Mouse (Mus musculus): ENCODE data around the gene Glul. TPM values are rescaled to one million over a fixed set of nuclear protein-coding genes. Genes with fewer than 3 reads are reported as not detected.

Glul gene
- polyA plus RNA-seq, 1 experiment from 2014 or later: 124 TPM

DNA sequence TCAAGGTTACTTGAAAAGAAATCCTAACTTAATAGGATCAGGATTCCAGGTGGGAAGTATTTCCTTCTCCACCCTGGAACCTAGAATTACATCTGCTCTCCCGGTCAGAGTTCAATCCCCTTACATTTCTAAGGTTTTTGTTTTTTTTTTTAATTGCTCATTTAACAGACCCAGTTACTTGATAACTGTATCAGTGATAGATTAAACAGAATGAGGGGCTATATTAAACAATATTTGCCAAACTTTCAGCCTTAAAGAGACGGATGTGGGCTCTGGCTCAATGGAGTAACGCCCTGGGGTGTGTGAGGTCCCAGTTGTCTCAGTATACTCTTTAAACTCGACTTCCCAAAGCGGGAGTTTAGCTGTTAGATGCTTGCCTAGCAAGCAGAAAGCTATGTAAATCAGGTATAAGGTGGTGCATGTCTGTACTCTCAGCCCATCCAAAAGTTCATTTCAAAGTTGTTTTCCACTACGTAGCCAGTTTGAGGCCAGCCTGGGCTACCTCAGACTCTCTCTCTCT, 11.6 kb downstream of the Glul start:
- ATAC-seq (ENCODE audit: low FRiP score, low read depth): no peak
- Histone ChIP-seq H3K36me3 (peaks cover 43% of the 10 kb centered on the region), H3K27me3 (replicated peaks) (no peaks in the 10 kb centered on the region), H3K27ac (no peak overlapping the region), H3K4me2 (replicated peaks) (no peak overlapping the region), H3K9me3 (no peaks in the 10 kb centered on the region), H3K4me3 (no peak overlapping the region), H3K9ac (no peak overlapping the region), H3K4me1 (no peaks in the 10 kb centered on the region)
- 89% methylated on average over 6 of the region's 6 CpGs for WGBS

DNA sequence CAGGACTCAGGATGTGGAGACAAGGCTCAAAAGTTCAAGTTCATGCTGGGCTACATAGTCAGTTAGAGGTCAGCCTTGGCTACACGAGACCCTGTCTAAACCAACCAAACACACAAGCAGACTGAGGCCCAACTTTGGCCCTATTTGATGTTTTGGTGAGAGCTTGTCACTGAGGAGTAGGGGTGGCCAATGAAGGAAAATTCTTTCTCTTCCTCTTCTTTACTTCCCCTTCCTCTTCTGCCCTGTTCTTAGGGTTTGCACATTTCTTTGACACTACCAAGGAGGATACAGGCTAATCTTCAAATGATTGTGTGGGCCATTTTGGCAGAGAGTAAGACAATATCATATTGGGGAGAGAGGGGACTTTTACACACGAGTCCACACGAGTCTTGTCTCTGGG, 14.1 kb downstream of the Glul start:
- Histone ChIP-seq H3K27ac (no peak overlapping the region), H3K9me3 (no peaks in the 10 kb centered on the region), H3K9ac (no peak overlapping the region), H3K4me2 (replicated peaks) (no peak overlapping the region), H3K27me3 (replicated peaks) (no peaks in the 10 kb centered on the region), H3K4me1 (no peaks in the 10 kb centered on the region), H3K36me3 (peaks cover 18% of the 10 kb centered on the region), H3K4me3 (no peak overlapping the region)
- WGBS: 85% methylated on average over 3 of the region's 3 CpGs
- ATAC-seq (ENCODE audit: low FRiP score, low read depth): no peak

DNA sequence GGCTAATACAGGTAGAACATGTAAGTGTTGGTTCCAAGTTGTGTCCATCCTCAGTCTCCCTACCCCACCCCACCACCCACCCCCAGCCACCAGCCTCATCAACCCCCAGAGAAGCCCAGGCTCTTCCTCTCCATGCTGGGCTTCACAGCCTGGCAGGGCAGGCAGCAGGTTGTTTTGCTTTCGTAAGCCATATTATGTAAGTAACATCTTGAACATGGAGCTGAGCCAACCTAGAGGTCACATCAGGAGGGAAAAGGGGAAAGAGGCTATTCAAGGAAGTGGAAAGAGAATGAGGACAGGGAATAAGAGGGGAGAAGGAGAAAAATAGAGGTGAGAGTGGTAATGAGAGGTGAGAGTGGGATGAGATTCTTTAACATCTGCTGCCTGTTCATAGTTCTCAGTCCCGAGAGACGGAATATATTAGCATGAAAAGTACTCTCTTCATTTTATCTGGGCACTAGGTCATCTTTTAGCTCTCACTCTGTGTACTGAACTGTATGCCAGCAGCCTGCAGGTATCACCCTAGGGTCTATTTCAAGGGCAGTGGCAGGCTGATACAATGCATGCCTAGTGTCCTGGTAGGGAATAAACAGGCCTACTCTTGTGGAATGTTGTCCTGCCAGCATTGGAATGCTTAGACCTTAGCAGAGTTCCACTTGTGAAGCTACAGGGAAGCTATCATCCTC, 18.9 kb downstream of the Glul start:
- no peaks in the 10 kb centered on the region for H3K9me3 ChIP-seq
- no peaks in the 10 kb centered on the region for H3K36me3 ChIP-seq
- H3K27me3 ChIP-seq (replicated peaks): no peaks in the 10 kb centered on the region; the same call in 1 of the 2 replicates
- ATAC-seq (ENCODE audit: low FRiP score, low read depth): no peak
- no peak overlapping the region for H3K9ac ChIP-seq
- no peak overlapping the region for H3K4me2 ChIP-seq (replicated peaks)
- WGBS: 84% methylated on average over 3 of the region's 3 CpGs
- H3K4me1 ChIP-seq: no peaks in the 10 kb centered on the region
- H3K27ac ChIP-seq: no peak overlapping the region
- no peak overlapping the region for H3K4me3 ChIP-seq

DNA sequence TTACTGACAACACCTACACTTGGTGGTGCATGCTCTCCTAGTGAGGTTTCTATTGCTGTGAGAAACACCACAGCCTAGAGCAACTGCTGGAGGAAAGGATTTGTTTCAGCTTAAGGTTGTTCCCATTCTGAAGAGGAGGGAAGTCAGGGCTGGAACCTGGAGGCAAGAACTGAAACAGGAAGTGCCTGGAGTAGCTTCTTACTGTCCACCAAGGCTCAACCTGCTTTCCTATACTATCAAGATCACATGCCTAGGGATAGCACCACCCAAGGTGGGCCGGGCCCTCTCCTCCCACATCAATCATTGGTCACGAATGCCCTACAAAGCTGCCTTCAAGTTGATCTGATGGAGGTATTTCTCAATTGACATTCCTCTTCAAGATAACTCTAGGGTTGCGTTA, 21.9 kb downstream of the Glul start:
- no peaks in the 10 kb centered on the region; the same call in 1 of the 2 replicates for H3K27me3 ChIP-seq (replicated peaks)
- 96% methylated on average over 3 of the region's 3 CpGs for WGBS
- ATAC-seq (ENCODE audit: low FRiP score, low read depth): no peak
- H3K9me3 ChIP-seq: no peaks in the 10 kb centered on the region
- no peaks in the 10 kb centered on the region for H3K4me1 ChIP-seq
- H3K4me2 ChIP-seq (replicated peaks): no peak overlapping the region
- H3K4me3 ChIP-seq: no peak overlapping the region
- no peaks in the 10 kb centered on the region for H3K36me3 ChIP-seq
- H3K27ac ChIP-seq: no peak overlapping the region
- H3K9ac ChIP-seq: no peak overlapping the region

DNA sequence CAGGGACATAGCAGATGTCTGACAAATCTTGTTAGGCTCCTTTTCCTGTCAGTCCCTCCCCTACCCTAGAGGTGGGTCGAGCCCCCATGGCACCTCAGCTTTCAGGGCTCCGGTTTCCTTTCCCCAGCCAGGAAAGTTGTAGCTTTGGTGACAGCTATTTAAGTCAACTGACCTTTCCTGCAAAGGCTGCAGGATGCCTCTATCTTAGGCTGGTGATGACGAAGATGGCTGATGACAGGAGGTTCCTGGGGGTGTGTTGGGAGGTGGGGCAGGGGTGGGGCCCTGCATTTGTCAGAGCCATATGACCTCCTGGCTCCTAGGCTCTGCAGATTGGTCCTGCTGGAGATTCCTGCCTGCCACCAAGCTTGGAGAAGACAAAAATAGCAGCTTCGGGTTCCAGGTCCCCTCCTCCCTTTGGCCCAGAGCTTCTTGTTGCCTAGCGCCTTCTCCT, 22.9 kb downstream of the Glul start:
- no peak overlapping the region for H3K4me2 ChIP-seq (replicated peaks)
- WGBS: 64% methylated on average over 5 of the region's 5 CpGs
- no peaks in the 10 kb centered on the region for H3K9me3 ChIP-seq
- no peak overlapping the region for H3K27ac ChIP-seq
- H3K4me3 ChIP-seq: no peak overlapping the region
- H3K27me3 ChIP-seq (replicated peaks): no peaks in the 10 kb centered on the region; the same call in 1 of the 2 replicates
- H3K36me3 ChIP-seq: no peaks in the 10 kb centered on the region
- no peaks in the 10 kb centered on the region for H3K4me1 ChIP-seq
- no peak for ATAC-seq (ENCODE audit: low FRiP score, low read depth)
- no peak overlapping the region for H3K9ac ChIP-seq

DNA sequence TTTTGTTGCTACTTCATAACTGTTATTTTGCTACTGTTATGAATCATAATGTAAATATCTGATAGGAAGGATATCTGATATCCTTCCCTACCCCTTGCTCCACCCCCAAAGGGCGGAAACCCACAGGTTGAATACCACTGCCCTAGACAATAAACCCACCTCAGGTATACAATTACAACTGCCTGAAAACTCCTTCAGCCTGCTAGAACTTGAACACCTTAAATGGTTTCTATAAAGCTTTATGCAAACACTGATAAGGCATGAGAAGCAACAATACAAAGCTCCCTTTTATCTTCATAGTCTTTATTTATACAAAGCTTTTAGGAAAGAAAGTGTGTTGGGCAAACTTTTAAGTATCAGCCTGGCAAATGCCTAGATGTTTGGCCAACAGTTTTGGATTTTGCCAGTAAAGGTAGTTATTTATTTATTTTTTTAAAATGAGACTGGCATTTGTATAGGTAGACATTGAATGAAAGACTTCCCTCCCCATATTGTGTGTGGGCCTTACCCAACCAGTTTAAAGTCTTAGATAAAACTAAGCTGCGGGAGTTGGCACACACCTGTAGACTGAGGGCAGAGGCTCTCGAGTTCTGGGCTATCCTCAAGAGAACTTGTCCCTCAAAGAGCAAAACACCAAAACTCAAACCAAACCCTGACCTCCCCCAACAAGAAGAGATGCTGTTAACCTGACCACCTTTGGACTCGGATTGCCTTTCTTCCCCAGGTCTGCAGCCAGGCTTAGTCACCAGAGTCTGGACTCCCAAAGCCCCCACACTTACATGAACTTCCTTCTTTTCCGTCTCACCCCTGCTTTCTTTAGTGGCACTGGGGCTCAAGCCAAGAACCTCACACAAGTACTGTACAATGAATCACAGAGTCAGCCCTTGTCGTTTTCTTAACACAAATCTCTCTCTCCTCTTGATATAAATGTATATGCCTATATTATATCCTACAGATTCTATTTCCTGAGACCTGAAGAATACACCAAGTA, 24.9 kb downstream of the Glul start:
- WGBS: 85% methylated on average over 6 of the region's 6 CpGs
- Histone ChIP-seq H3K9ac (no peak overlapping the region), H3K4me1 (no peaks in the 10 kb centered on the region), H3K9me3 (no peaks in the 10 kb centered on the region), H3K4me2 (replicated peaks) (no peak overlapping the region), H3K36me3 (no peaks in the 10 kb centered on the region), H3K4me3 (no peak overlapping the region), H3K27me3 (replicated peaks) (no peaks in the 10 kb centered on the region; the same call in 1 of the 2 replicates), H3K27ac (no peak overlapping the region)
- ATAC-seq (ENCODE audit: low FRiP score, low read depth): no peak

DNA sequence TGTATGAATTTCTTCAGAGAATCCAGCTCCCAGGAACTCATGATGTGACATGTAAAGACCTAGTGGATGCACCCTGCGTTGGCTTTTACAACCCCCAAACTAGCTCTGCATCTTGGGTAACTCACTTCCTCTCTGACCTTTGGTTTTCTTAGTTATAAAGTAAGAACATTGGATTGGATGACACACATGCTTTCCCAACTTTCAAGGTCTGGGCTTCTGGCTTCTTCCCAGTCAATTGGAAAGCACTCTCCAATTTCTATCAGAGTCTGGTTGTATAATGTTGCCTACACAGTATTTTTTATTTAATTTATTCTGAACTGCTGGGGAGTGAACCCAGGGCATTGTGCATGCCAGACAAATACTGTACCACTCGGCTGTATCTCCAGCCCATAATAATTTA, 30.7 kb downstream of the Glul start:
- 88% methylated on average over 2 of the region's 2 CpGs for WGBS
- H3K4me3 ChIP-seq: no peak overlapping the region
- ATAC-seq (ENCODE audit: low FRiP score, low read depth): no peak

DNA sequence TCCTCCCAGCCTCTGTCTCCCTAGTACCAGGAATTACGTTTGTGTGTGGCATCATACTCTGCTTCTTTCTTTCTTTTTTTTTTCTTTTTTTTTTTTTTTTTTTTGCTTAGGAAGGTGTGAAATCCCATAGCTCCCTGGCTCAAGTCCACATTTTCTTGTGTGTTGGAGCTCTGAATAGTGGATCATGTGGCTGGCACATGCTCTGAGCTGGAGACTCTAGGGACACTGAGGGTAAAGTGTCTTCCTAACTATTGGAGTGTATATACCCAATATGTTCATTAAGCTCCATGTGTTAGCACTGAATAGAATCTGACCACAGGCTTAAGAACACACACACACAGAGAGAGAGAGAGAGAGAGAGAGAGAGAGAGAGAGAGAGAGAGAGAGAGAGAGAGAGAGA, 34.0 kb downstream of the Glul start:
- H3K36me3 ChIP-seq: no peaks in the 10 kb centered on the region
- no peak overlapping the region for H3K4me3 ChIP-seq
- no peak overlapping the region for H3K4me2 ChIP-seq (replicated peaks)
- no peak overlapping the region for H3K9ac ChIP-seq
- no peaks in the 10 kb centered on the region for H3K9me3 ChIP-seq
- H3K4me1 ChIP-seq: no peaks in the 10 kb centered on the region
- no peak for ATAC-seq (ENCODE audit: low FRiP score, low read depth)
- no peaks in the 10 kb centered on the region for H3K27me3 ChIP-seq (replicated peaks)
- 79% methylated on average over 1 of the region's 1 CpGs for WGBS
- H3K27ac ChIP-seq: no peak overlapping the region

More for the DNA sequence above, 30.7 kb downstream of the Glul start:
- H3K27me3 ChIP-seq (replicated peaks): no peaks in the 10 kb centered on the region
- H3K27ac ChIP-seq: no peak overlapping the region
- H3K9ac ChIP-seq: no peak overlapping the region
- H3K4me2 ChIP-seq (replicated peaks): no peak overlapping the region
- no peaks in the 10 kb centered on the region for H3K4me1 ChIP-seq
- no peaks in the 10 kb centered on the region for H3K9me3 ChIP-seq
- H3K36me3 ChIP-seq: no peaks in the 10 kb centered on the region

DNA sequence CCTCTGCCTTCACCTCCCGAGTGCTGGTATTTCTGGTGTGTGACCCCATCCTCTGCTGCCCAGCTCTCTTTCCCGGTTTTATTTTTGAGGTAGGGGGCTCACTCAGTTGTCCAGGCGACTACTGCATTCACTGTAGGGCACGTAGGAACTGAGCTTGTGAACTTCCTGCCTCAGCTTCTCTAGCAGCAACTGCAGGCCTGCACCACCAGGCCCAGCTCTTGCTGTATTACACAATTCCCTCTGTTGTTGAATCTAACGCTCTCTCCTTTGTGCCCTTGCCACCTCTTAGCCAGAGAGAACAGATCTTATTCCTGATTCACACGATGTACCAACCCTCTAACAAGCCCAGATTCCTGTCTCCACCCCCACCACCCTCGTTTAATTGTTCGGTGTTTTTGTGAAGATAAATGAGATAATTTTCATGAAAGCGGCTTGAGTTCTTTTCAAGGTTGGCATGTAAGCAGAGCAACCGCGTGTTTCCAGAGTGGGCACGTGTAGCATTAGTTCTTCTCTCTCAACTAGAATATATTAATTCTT, 36.2 kb downstream of the Glul start:
- Histone ChIP-seq H3K9me3 (no peaks in the 10 kb centered on the region), H3K4me1 (no peaks in the 10 kb centered on the region), H3K36me3 (no peaks in the 10 kb centered on the region), H3K27me3 (replicated peaks) (no peaks in the 10 kb centered on the region), H3K4me3 (no peak overlapping the region), H3K4me2 (replicated peaks) (no peak overlapping the region), H3K9ac (no peak overlapping the region), H3K27ac (no peak overlapping the region)
- WGBS: 82% methylated on average over 12 of the region's 12 CpGs
- no peak for ATAC-seq (ENCODE audit: low FRiP score, low read depth)

DNA sequence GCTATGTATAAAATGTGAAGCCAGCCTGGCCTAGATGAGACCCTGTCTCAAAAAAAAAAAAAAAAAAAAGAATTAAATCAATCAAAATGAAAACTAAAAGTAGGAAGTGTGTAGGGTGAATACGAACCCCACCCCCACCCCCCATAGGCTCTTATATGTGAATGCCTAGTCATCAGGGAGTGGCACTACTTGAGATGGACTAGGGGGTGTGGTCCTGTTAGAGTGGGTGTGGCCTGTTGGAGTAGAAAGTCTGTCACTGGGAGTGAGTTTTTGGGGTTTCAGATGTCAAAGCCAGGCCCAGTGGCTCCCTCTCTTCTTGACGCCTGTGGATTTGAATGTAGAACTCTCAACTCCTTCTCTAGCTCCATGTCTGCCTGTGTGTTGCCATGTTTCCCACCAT, 37.3 kb downstream of the Glul start:
- no peak for ATAC-seq (ENCODE audit: low FRiP score, low read depth)
- H3K4me2 ChIP-seq (replicated peaks): no peak overlapping the region
- H3K27me3 ChIP-seq (replicated peaks): no peaks in the 10 kb centered on the region
- no peaks in the 10 kb centered on the region for H3K36me3 ChIP-seq
- no peak overlapping the region for H3K4me3 ChIP-seq
- no peak overlapping the region for H3K27ac ChIP-seq
- no peak overlapping the region for H3K9ac ChIP-seq
- no peaks in the 10 kb centered on the region for H3K9me3 ChIP-seq
- WGBS: 95% methylated on average over 2 of the region's 2 CpGs
- H3K4me1 ChIP-seq: no peaks in the 10 kb centered on the region

DNA sequence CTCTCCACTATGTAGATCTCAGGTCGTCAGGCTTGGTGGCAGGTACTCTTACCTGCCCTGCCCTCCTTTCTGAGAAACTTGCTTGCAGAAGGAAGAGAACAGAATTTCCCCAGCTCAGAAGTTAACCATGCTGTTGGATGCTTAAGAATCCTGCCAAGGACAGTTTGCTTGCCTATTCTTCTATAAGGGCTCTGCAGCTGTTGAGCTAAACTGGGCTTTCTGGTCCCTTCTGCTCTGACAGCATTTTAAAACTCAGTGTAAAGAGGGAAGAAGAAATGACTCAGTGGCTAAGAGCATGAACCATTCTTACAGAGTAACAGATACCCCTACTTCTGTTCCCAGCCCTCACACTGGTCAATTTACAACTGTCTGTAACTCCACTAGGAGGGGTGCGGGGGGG, 41.2 kb downstream of the Glul start:
- Histone ChIP-seq H3K9me3 (no peaks in the 10 kb centered on the region), H3K4me3 (no peak overlapping the region), H3K36me3 (no peaks in the 10 kb centered on the region), H3K9ac (no peak overlapping the region), H3K4me2 (replicated peaks) (no peak overlapping the region), H3K27ac (no peak overlapping the region), H3K27me3 (replicated peaks) (no peaks in the 10 kb centered on the region), H3K4me1 (no peaks in the 10 kb centered on the region)
- no peak for ATAC-seq (ENCODE audit: low FRiP score, low read depth)
- WGBS: 85% methylated on average over 2 of the region's 2 CpGs

DNA sequence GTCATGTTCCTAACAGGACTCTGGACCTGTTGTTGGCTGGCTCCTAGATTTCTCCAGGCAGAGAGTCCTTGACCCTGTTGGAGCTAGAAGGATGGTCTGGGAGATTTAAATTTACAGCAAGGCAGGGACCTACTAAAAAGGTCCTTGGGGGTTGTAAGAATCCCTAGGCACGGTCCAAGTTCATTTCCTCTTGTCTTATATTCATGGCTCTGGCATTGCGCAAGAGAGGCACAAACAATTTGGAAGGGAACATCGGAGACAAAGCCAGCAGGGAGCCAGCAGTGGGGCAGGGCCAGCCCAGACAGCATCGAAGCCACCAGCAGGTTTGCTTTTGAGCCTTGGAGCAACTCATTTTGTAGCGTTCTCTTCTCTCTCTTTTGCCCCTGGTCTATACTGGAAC, 45.4 kb downstream of the Glul start:
- Histone ChIP-seq H3K27me3 (replicated peaks) (no peaks in the 10 kb centered on the region), H3K9me3 (no peaks in the 10 kb centered on the region), H3K4me3 (no peak overlapping the region), H3K36me3 (no peaks in the 10 kb centered on the region), H3K9ac (no peak overlapping the region), H3K4me2 (replicated peaks) (no peak overlapping the region), H3K27ac (no peak overlapping the region), H3K4me1 (peaks cover 9% of the 10 kb centered on the region)
- 67% methylated on average over 5 of the region's 5 CpGs for WGBS
- ATAC-seq (ENCODE audit: low FRiP score, low read depth): no peak

All from neural tube, embryonic 12.5 days (tissue).